Mouse (Mus musculus): ENCODE data around the gene St6galnac5. TPM values are rescaled to one million over a fixed set of nuclear protein-coding genes. Genes with fewer than 3 reads are reported as not detected.

The St6galnac5 gene
- not detected for total RNA-seq (2023)

DNA sequence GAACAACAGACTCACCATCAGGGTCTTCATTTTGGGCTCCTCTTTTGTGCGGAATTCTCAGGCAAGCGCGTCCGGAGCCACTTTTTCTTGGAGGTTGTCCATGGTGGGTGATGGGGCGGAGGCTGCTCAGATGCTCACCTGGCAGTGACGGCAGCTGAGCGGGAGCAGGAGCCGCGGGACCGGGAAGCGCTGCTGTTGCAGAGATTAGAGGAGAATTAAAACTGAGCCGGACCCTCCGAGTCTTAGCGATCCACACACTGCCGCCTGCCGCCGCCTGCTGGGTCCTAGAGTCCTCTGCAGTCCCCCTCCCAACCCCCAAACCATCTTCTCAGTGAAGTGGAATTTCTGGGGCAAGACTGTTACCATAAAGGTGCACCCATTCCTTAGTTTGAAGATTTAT is at the start of gene St6galnac5:
St6galnac5 (minus strand) TSS at position 259 of the 400 bp plus-strand sequence.

